Mouse (Mus musculus): Measurements from ENCODE around the gene Kcnk1.

DNA sequence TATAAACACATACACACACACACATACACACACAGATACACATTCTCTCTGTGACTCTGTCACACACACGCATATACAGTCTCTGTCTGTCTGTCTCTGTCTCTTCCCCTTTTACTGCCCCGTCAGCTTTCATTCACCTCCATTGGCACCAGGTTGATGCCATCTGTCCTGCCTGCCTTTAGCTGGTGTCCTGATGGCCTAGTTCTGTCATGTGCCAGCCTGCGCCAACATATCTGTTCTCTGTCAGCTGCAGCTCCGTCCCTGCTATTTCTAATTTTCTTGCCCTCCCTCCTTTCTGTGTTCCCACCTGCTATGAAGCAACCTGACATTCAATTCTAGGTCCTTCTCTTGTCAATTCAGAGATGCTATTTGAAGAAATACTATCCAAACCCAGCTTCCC is 40.1 kb downstream of the Kcnk1 start:
- TF ChIP-seq USF1 (IDR thresholded peaks at IDR 0.05; ENCODE audit: low read depth) (no peak), CTCF (IDR thresholded peaks at IDR 0.05; ENCODE audit: control insufficient read depth, insufficient read depth, insufficient read length) (no peak), MYOD1 (IDR thresholded peaks at IDR 0.05; ENCODE audit: control insufficient read depth, insufficient read length, low read depth) (no peak), MAX (IDR thresholded peaks at IDR 0.05) (no peak), MYOG (IDR thresholded peaks at IDR 0.05; ENCODE audit: control insufficient read depth, extremely low read depth, insufficient read length) (no peak)

Measured in C2C12 (cell line).